Mouse (Mus musculus): ENCODE results near the gene AA467197. TPM values are rescaled to one million over a fixed set of nuclear protein-coding genes. Genes with fewer than 3 reads are reported as not detected.

AA467197 gene
- polyA plus RNA-seq, 1 experiment from 2014 or later, result 0.52 TPM

DNA sequence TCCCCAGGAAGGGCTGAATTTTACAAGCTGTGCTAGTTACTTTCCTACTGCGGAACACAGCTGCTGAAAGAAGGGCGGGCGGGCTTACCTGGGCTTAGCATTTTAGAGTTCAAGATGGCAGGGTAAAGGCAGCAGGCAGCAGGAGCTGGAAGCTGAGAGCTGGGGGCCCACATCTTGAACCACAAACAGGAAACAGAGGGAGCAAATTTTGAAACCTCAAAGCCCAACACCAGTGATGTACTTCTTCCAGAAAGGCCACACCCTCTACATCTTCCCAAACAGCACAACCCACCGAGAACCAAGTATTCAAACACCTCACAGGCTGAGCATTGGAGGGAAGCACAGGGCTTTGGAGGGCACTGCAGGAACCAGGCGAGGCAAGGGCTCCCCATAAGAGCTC lies 36.1 kb downstream of the AA467197 start:
- 61% methylated on average over 5 of the region's 5 CpGs for WGBS
- Histone ChIP-seq H3K9ac (no peak overlapping the region), H3K4me1 (replicated peaks) (no peaks in the 10 kb centered on the region), H3K27ac (no peak overlapping the region), H3K9me3 (replicated peaks) (no peaks in the 10 kb centered on the region), H3K36me3 (no peaks in the 10 kb centered on the region), H3K4me3 (no peak overlapping the region), H3K27me3 (no peaks in the 10 kb centered on the region; the same call in 1 of the 2 replicates), H3K4me2 (no peak overlapping the region)
- no peak for ATAC-seq (replicated peaks; ENCODE audit: insufficient number of reproducible peaks, insufficient read depth, low FRiP score, low read depth)

DNA sequence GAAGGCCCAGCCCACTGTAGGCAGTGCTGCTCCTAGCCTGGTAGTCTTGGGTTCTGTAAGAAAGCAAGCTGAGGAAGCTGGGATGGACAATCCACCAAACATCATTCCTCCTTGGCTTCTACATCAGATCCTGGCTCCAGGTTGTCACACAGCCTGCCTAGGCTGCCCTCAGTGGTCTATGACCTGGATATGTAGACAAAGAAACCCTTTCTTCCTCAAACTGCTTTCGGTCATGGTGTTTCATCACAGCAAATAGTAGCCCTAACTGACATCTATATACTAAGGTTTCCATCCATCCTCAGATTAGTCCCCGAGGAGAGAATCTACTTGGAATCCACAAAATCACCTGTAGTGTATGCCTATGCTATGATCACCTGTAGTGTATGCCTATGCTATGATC lies 38.3 kb downstream of the AA467197 start:
- no peak overlapping the region for H3K27ac ChIP-seq
- no peaks in the 10 kb centered on the region; the same call in 1 of the 2 replicates for H3K27me3 ChIP-seq
- no peaks in the 10 kb centered on the region for H3K9me3 ChIP-seq (replicated peaks)
- WGBS, result 92% methylated on average over 2 of the region's 2 CpGs
- H3K4me2 ChIP-seq, result no peak overlapping the region
- no peaks in the 10 kb centered on the region for H3K36me3 ChIP-seq
- no peak for ATAC-seq (replicated peaks; ENCODE audit: insufficient number of reproducible peaks, insufficient read depth, low FRiP score, low read depth)
- H3K4me1 ChIP-seq (replicated peaks), result no peaks in the 10 kb centered on the region
- no peak overlapping the region for H3K9ac ChIP-seq
- no peak overlapping the region for H3K4me3 ChIP-seq

DNA sequence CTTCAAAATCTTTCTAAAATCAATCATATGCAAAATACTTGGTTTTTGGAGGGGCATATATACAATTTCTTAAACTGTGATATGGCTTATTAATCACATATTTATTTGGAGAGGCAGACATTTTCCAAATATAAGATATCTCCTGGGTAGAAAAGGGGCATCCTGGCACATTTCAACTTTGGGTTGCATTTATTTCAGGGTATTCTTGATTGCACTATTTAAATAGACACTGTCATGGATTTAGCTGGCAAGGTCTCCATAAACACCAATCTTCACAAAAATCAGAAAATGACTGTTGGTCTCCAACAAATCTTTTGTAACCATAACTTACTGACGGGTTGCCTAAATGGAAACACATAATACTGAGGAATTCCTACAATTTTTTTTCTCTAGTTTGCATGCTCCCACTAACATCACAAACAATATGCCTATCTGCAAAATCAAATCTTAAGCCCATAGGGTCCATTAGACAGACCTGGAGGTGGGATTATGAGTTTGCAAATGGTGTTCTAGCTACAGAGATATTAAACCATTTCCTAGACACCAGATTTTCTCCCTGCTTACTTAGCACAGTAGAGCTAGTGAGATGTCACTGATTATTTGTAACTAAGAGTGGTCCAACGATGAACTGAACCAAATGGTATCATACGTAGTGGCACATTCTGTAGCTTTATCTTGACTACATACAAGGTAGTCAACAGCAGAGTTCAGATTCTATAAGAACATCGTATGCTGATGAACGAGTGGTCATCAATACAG lies 44.8 kb downstream of the AA467197 start:
- 79% methylated on average over 5 of the region's 5 CpGs for whole genome bisulfite sequencing
- Histone ChIP-seq H3K27me3 (no peaks in the 10 kb centered on the region), H3K4me3 (no peak overlapping the region), H3K27ac (no peak overlapping the region), H3K4me1 (replicated peaks) (no peaks in the 10 kb centered on the region), H3K36me3 (no peaks in the 10 kb centered on the region; the same call in 1 of the 2 replicates), H3K4me2 (no peak overlapping the region), H3K9me3 (replicated peaks) (peaks cover 13% of the 10 kb centered on the region), H3K9ac (no peak overlapping the region)
- ATAC-seq (replicated peaks; ENCODE audit: insufficient number of reproducible peaks, insufficient read depth, low FRiP score, low read depth), result peak; percentile 67

DNA sequence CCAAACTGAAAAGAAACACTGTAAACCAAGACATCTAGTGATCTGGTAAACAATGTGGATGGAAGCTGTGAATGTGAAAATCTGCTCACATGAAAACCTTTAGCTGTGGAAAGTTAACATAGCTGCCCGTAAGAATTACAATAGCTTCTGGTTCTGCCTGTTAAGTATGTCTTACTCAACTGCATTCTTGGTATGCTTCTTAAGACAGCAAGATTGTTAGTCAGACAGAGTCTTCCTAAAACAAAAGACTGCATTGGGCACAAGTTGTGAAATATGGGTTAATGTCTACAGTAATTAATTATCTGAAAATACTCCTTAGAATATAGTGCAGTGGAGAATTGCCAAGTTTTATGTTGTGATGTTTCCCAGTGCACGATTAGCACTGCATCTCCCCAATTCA lies 45.7 kb downstream of the AA467197 start:
- ATAC-seq (replicated peaks; ENCODE audit: insufficient number of reproducible peaks, insufficient read depth, low FRiP score, low read depth), result no peak
- H3K4me3 ChIP-seq, result no peak overlapping the region
- H3K9ac ChIP-seq, result no peak overlapping the region
- H3K4me1 ChIP-seq (replicated peaks), result no peaks in the 10 kb centered on the region
- 80% methylated on average over 2 of the region's 2 CpGs for WGBS
- H3K4me2 ChIP-seq, result no peak overlapping the region
- peaks cover 13% of the 10 kb centered on the region for H3K9me3 ChIP-seq (replicated peaks)
- no peak overlapping the region for H3K27ac ChIP-seq
- no peaks in the 10 kb centered on the region for H3K27me3 ChIP-seq
- H3K36me3 ChIP-seq, result no peaks in the 10 kb centered on the region; the same call in 1 of the 2 replicates

DNA sequence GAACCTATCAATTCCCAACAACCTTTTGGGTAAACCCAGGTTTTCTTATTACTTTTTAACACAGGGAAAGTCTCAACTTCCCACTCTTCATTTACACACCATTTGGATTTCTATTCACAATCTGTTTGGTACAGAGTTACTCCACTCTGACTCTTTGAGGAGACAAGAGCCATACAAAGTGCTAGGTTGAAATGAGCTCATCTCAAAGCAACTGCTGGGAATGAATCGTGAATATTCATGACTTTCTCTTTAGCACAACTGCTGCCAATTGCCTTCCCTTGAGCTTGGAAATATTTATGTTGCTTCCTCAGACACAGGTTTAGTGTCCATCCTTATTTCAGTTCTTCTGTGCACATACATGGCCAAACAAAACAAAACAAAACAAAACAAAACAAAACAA lies 46.9 kb downstream of the AA467197 start:
- no peak overlapping the region for H3K4me2 ChIP-seq
- no peaks in the 10 kb centered on the region for H3K27me3 ChIP-seq
- H3K27ac ChIP-seq, result no peak overlapping the region
- no peaks in the 10 kb centered on the region for H3K4me1 ChIP-seq (replicated peaks)
- ATAC-seq (replicated peaks; ENCODE audit: insufficient number of reproducible peaks, insufficient read depth, low FRiP score, low read depth), result no peak
- H3K9me3 ChIP-seq (replicated peaks), result peaks cover 13% of the 10 kb centered on the region
- no peak overlapping the region for H3K9ac ChIP-seq
- no peak overlapping the region for H3K4me3 ChIP-seq
- H3K36me3 ChIP-seq, result no peaks in the 10 kb centered on the region; the same call in 1 of the 2 replicates
- 74% methylated on average over 1 of the region's 1 CpGs for WGBS

DNA sequence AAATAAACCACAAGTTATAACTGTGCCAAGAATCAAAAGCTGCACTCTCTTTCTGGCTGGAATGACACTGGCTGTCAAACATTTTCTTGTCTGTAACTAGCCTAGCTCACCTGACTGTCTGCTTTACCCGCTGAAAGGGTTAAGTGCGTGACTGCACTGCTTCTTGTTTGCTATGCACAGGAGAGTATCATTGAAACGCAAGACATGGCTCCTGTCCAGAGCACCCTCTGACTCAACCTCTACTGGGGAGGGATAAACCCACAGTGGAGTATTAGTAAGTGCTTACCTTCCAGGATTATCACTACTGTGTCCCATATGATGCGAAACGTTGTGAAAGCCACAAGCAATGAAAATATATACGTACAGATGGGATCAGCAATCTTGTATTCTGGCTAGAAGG lies 49.9 kb downstream of the AA467197 start:
- H3K4me1 ChIP-seq (replicated peaks), result no peaks in the 10 kb centered on the region
- H3K36me3 ChIP-seq, result no peaks in the 10 kb centered on the region; the same call in 1 of the 2 replicates
- ATAC-seq (replicated peaks; ENCODE audit: insufficient number of reproducible peaks, insufficient read depth, low FRiP score, low read depth), result no peak
- peaks cover 6% of the 10 kb centered on the region for H3K9me3 ChIP-seq (replicated peaks)
- H3K27me3 ChIP-seq, result no peaks in the 10 kb centered on the region
- H3K4me2 ChIP-seq, result no peak overlapping the region
- H3K27ac ChIP-seq, result no peak overlapping the region
- no peak overlapping the region for H3K4me3 ChIP-seq
- 72% methylated on average over 6 of the region's 6 CpGs for WGBS
- no peak overlapping the region for H3K9ac ChIP-seq

MicroRNAs encoded within 50 kb of the gene (microRNA counts, 519-probe panel; counts per million panel counts)
- not detected for microRNA mmu-miR-147

Small RNAs within 50 kb of the gene (microRNA-seq; reads per million reads assigned to microRNA genes)
- 13.2 reads per million, percentile 28 among the genes with 10 or more reads in this experiment for gene Mir147

Other genes with a start within 250 kb of the AA467197 start
- 1.4 and 1.6 TPM in 2 replicates for gene Slc28a2, start 210.5 kb upstream of the AA467197 start, polyA plus RNA-seq (2015; fragmentation: Nextera tagmentation; extraction: Ambion mirVana)
- gene Gm14085, start 152.0 kb upstream of the AA467197 start, polyA plus RNA-seq (2015; fragmentation: Nextera tagmentation; extraction: Ambion mirVana), result not detected in 2 replicates
- gene Gatm, start 25.7 kb upstream of the AA467197 start, polyA plus RNA-seq (2015; fragmentation: Nextera tagmentation; extraction: Ambion mirVana), result 11.0 and 12.4 TPM in 2 replicates
- 5.1 and 5.3 TPM in 2 replicates for gene Slc30a4, start 65.7 kb downstream of the AA467197 start, polyA plus RNA-seq (2015; fragmentation: Nextera tagmentation; extraction: Ambion mirVana)
- 27.3 and 32.4 TPM in 2 replicates for gene Bloc1s6, start 101.5 kb downstream of the AA467197 start, polyA plus RNA-seq (2015; fragmentation: Nextera tagmentation; extraction: Ambion mirVana)
- 6.5 and 9.7 TPM in 2 replicates for gene Sqor, start 128.3 kb downstream of the AA467197 start, polyA plus RNA-seq (2015; fragmentation: Nextera tagmentation; extraction: Ambion mirVana)

All from heart, embryonic 15.5 days (tissue).